Mouse (Mus musculus) lung, adult 2 months (tissue): ENCODE data around the gene Ncoa5.

Experiments used
- CTCF ChIP-seq: fragments of 200-500 bp; IDR thresholded peaks from 2 replicates; pipeline ENCODE4 v1.5.1; 2011; ENCODE audit warnings: mild to moderate bottlenecking, low read length, control low read depth; ENCODE audit not compliant: insufficient read depth
- POLR2A ChIP-seq: fragments of 200-500 bp; IDR thresholded peaks from 2 replicates; pipeline ENCODE4 v1.6.1; 2011; ENCODE audit warnings: low read depth, mild to moderate bottlenecking, control low read depth, low read length, borderline replicate concordance; ENCODE audit errors: extremely low read depth

DNA sequence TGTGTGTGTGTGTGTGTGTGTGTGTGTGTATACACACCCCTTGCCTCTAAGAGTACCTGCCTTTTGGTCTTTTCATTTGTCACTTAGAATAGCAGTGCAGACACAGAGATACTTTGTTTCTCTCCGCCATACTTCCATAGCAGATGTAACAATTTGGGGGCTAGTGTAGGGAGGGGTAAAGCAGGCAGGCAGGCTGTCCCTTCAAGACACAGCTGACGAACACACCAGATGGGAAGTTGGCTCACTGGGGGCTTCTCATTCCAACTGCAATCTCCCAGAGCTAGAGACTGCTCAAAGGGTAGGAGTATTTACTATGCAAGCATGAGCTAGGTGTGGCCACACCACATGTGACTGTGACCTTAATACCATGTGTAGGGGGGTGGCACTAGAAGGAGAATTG is 34.1 kb upstream of the Ncoa5 start:
- TF ChIP-seq POLR2A (no peak), CTCF (no peak)
